Mouse (Mus musculus) gastrocnemius, adult 18-20 months (tissue): ENCODE data around the gene Pmpca. TPM values are rescaled to one million over a fixed set of nuclear protein-coding genes. Genes with fewer than 3 reads are reported as not detected.
"Not testable (repeated sequence)": the region's sequence is repeated elsewhere in the genome, so short reads cannot be mapped to it uniquely, and the experiment has no call there.

Source experiments
- DNase-seq: peaks from one replicate; pipeline ENCODE4 v3.0.0; 2021; ENCODE audit warnings: low spot score
- total RNA-seq, 2 experiments: library from RNA; stranded (reverse); gene quantifications; 2 replicates each; pipeline ENCODE4 v1.2.3; 2021

Gene Pmpca
- total RNA-seq, 2 experiments from 2014 or later, result 131 to 133 TPM

DNA sequence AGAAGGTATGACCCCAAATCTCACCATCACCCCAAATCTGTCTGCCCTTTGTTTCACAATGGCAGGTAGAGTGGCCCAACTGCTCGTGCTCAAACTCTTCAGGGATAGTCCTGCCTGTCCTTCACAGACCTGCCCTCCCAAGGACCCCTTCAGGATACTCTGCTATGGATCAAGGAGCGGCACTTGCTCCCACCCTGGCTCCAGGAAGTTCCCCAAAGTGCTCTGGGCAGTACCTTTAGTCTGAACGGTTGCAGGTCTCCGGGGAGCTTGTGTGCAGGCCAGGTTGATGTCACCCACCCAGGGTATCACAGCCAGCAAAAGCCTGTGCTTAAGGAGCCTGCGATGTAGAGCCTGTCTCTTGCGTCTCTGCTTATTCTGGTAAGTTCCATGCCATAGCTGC, 21.2 kb upstream of the Pmpca start:
- no peak for DNase-seq

DNA sequence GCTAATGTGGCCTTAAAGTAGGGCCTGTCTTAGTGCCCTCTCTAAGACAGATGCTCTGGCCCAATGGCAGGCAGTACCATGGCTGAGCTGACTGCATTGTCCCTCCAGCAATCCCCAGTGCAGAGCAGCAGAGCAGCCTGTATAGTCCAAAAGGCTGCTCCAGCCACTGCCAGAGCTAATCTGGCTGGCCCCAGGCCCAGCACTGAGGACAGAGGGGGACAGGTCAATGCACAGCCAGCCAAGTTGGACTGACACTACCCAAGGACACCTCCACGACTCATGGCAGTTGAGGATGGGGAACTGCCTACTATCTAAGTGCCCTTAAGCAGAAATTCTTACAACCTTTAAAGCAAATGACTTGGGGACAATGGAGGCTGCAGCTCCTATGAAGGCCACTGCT, 20.6 kb upstream of the Pmpca start:
- DNase-seq, result no peak

DNA sequence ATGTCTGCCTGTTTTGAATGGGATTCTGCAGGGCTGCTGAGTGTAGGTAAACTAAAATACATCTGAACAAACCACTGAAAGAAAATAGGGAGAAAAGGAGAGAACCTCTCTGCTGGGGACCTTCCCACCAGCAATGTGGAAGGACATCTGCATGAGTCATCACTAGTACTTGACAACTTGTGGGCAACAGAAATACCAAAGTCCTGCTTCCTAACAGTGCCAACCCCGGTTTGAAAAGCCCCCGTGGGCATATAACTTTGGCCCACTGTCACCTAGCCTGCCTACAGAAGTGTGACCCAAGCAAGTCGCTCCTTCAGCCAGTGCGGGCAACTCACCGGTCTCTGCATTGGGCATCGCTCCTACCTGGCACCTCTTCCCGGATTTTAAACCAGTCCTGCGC, 16.7 kb upstream of the Pmpca start:
- no peak for DNase-seq

DNA sequence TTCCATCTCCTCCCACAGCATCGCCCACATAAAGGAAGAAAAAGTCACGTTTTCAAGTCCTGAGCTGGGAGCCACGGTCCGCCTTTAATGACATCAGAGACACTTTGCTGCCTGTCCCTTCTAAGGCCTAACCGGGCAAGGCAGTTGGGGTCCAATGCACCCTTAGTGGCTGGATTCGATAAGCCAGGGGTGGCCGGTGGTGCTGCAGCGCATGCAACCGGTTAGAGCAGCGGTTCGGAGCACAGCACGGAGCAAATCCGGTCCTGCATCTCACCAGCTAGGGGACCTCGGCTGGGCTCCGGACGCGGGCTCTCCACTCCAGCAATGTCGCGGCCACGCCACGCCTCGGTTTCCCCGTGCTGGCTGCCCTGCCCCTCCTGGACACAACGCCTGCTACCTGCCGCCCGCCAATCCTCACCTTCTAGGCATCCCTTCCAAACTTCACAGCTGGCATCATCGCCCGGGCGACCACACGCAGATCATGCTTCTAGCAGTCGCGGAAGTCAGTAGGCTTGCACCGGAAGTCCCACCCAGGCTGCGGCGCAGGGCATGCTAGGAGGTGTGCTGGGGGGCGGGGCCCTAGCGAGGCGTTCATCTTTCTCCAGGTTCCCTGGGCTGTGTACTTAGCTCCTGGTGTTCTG, 8.9 kb upstream of the Pmpca start, which contains the start of gene Snapc4:
TSS of gene Snapc4 (minus strand) at position 523 of the 641 bp plus-strand sequence.
- DNase-seq, result peak; percentile 75

DNA sequence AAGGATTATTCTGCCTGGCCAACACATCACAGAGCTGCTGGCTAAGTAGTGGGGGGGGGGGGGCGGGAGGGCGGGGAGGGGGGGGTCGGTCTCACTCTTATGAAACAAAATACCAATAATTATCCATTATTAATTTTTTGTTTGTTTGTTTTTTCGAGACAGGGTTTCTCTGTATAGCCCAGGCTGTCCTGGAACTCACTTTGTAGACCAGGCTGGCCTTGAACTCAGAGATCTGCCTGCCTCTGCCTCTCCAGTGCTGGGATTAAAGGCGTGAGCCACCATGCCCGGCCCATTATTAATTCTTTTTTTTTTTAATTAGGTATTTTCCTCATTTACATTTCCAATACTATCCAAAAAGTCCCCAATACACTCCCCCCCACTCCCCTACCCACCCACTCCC, 8.3 kb upstream of the Pmpca start:
- DNase-seq, result not testable (repeated sequence)

DNA sequence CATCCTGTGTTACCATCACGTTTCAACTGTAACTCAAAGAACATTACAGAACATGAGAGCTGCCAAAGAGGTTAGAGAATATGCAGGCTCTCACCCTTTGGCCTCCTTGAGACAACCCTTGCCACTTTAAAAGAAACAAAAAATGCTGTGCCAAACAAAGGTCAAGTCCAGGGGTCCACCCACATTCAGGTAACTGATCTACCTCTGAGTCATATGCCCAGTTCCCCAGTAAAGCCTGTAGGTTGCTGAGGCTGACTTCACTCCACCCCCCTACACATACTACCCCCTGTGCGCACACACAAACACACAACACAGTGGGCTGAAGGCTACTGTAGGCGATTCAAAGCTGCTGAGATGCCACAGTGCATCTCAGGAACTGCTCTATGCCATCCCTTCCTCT, 1.4 kb upstream of the Pmpca start:
- DNase-seq, result no peak

DNA sequence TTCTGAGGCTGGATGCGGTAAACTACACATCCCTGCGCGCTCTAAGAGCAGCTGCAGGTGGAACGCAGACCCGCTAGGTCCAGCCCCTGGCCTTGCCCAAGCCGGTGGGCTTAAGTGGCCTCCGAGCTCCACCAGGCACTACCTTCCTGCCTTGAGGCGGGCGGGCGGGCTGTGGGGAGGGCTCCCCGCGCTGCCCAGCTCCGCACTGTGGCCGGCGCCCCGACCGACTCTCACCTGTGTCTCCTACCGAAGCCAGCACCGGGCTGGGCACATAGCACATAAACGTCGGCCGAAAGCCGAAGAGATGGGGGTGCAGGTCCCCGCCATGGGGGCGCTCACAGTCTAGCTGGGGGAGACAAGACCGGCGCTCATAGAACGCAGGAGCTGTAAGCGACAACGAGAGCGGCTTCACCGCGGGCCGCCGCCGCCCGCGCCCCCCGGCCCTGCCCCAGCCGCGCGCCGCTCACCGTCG, 421 bp upstream of the Pmpca start:
- no peak for DNase-seq

DNA sequence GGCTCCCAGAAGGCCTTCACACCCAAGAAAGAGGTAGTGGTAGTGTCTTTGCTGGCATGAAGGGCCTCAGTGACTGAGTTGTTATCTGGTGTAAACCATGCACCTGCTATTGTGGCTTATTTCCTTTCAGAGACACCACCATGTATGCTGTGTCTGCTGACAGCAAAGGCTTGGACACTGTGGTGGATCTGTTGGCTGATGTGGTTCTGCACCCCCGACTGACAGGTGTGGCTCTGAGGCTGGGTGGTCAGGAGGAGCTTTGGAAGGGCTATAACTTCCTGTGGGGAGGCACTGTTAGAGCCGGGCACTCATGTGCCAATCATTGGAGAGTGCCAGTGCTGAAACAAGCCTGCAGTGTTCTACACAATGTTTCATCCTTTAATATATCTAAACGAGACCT, 1.8 kb downstream of the Pmpca start:
- DNase-seq, result no peak

DNA sequence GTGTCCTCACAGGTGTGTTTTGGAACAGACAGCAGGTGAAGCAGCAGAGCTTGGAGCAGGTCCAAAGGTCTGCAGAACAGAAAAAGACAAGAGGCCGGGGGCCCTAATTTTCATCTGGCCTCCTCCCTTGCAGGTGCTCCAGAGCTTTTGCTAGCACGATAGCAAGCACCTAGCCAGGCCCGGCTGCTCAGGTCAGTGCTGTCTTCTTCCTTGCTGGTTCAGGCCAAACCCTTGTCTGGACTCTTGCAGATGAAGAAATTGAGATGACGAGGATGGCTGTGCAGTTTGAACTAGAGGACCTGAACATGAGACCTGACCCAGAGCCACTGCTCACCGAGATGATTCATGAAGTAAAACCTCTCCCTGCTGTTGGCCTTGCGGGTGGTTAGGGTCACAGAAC, 2.5 kb downstream of the Pmpca start:
- no peak for DNase-seq

DNA sequence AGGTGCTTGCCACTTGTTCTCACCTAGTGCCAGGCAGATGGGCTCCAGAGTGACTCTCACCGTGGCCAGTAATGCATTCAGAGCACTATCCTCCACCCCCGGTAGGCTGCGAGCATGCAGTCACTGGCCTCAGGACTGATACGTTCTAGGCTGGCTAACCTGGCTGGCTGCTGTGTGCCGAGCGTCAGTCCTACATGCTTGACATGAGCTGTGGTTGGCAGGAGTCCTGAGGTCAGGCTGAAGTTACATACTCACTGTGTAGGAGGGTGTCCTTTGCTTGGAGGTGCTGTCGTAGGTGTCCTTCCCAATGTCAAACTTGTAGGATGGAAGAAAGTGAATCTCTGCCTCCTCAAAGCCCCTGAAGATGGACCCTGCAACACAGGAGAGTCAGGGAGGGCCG, 9.8 kb downstream of the Pmpca start:
- no peak for DNase-seq

DNA sequence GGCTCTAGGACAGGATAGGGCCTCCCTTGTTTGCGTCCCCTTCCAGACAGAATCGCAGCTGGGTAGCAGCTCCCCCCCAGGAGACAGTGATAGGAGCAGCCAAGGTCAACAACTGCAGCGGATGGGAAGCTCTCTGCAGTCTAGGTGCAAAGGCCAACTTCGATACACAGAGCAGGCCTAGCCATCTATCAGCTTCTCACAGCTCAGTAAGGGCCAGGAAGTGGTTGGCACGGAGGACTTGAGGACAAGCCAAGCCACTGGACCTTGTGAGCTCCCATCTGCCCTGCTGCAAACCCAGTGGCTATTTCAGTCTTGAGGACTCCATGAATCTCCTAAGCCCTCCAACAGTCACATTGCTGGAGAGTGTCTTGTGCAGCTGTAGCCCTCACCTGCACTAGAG, 10.5 kb downstream of the Pmpca start:
- DNase-seq, result peak; percentile 47

DNA sequence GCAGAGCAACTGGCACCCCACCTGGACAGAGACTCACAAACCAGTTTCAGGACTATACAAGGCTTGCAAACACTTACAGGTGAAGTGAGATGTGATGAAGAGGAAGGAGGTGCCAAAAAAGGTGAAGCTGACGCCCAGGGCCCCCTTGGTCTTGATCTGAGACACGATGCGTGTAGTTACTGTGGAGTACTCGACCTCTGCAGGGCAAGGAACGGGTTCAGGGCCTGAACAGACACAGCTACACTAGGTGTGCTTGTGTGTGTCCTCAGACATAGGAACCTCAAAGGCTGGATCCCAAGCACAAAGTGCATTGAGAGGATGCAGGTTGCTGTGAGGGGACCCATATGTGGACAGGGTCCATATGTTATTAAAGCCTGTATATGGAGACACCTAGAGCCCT, 11.2 kb downstream of the Pmpca start:
- DNase-seq, result no peak

DNA sequence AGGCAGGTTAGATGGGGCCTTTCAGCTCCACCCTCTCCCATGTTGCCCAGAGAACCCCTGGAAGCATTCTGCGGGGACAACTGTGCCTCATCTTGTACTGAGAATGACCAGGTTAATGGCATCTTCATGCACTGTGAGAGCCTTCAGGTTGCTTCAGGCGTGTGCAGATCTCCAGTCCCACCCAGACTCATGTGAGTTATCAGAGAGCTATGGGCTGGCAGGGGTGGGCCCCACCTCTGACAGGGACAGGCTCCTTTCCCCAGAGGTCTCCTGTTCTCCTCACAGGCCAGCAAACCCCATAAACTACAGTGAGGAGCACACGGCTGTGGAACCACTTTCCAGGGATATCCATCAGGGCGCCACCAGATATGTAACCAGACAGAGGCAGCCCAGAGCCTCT, 11.9 kb downstream of the Pmpca start:
- DNase-seq, result no peak

DNA sequence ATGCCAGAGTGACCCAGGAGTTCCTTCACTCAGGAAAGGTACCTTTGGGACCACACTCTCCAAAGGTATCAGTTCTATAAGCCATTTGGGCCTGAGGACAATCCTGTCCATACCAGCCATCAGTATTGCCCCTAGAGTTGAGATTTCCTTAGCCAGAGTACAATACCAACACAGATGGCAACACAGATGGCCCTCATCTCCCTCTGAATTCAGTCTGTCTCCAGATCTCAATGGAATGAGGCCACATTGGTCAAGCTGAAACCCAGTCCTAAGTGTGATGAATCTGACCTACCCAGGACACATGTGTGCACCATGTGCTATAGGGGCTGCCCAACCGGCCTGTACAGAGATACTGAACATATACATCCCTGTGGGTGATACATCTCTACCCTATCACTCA, 13.1 kb downstream of the Pmpca start:
- DNase-seq, result no peak

DNA sequence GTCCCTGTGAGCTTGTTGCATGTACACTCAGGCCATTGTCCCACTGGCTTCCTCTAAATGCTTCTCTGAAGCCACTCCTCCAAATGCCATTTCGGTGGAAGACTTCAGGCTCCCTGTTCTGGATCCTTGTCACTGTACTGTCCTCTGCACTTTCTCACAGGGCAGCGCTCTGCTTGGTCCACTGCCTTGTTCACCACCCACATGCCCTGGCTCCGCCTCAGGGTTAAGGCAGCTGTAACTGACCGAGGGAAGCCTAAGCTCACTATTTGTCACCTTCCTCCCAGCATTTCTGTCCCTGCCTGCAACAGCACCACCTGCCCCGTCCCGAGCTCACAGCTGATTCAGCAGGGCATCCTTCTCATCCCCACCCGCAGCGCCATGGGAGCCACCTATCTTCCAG, 14.2 kb downstream of the Pmpca start:
- no peak for DNase-seq

DNA sequence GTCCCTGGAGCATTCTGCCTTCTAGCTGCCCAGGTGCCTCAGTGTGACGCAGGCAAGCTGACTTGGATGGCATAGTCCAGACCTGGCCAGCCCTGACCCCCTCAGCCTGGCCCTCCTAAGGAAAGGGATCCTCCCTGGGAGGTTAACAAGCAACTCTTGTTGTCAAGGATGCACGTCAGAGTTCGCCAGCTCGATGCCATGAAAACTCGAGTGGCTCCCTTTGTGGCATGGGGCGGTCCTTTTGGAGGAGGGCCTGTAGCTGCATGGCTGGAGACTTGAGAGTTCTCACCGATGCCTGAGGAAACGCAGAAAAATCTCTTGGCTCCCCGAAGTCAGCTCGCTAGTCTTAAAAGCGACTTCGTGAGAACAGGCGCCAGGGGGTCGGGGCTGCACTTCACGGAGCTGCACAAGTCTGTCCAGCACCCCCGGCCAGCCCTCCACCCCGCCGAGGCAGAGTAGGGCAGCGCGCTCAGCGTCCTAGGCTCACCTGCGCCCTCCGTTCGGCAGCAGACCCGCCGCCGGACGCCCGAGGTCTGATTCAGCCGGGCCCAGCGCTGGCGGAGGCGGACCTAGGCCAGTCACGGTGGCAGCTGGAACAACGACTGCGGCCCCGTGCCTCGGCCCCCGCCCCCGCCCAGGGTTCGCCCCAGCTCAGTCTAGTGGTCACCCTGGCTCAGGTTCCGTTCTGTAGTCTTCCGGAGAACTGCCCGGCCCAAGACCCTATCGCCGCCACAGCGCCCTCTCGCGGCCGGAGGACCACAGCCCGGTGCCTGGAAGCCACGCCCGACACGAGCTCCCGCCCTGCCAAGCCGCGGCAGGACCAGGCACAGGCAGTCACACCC, 19.6 kb downstream of the Pmpca start, which contains the start of gene Inpp5e:
TSS of gene Inpp5e (minus strand) at position 689 of the 842 bp plus-strand sequence.
- peak; percentile 98 for DNase-seq

DNA sequence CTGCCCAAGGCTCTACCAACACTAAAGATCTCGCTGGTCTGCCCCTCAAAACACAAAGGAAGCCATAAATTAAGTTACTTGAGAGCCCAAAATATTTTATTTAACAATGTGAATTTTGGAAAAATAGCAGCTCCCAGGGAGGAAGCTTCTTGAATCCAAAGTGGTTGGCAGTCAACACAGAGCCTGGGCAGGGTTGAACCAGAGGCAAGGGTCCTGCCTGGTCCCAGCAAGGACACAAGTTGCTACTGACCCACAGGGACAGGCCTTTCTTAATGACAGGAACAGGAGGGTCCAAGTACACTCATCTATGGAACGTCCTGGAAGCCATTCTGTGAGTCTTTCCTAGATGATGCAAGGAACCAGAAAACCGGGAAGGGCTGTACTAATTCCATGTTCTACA, 20.2 kb downstream of the Pmpca start:
- DNase-seq, result no peak

DNA sequence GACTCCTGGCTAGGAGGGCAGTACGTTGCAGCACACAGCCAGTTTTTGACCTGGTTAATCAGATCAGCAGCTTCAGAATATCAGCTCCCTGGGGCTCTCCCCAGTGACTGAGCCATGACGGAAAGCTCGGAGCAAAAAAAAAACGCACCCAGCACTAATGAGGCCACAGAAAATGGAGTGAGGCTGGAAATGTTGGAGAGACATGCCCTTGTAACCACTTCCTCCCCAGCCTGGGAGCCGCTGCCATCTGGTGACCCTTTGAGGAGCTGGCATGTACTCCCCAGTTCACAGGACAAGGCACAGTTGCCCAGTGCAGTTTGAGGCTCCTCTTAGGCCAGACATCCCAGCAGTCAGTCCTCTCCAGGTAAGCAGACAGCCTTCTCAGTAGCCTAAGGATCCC, 21.0 kb downstream of the Pmpca start:
- no peak for DNase-seq

DNA sequence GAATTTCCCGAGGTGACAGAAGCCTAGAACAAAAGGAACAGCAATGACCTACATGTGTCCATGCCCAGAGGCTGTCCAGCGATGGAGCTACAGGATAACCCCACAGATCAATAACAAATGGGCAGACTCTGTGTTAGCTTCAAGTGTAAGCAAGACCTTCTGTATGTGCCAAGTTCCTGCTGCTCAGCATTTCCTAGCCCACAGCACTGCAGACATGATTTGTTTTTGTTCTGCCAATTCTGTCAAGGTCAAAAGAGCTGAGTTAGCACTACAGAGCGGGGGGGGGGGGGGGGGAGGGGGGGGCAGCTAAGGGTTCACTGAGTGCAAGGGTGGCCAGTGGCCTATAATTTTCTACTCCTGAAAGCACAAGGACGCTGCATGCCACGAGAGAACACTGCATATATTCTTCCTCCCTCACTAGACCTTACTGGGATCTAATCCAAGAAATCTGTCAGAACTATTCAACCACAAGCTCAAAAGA, 21.8 kb downstream of the Pmpca start:
- DNase-seq, result no peak

DNA sequence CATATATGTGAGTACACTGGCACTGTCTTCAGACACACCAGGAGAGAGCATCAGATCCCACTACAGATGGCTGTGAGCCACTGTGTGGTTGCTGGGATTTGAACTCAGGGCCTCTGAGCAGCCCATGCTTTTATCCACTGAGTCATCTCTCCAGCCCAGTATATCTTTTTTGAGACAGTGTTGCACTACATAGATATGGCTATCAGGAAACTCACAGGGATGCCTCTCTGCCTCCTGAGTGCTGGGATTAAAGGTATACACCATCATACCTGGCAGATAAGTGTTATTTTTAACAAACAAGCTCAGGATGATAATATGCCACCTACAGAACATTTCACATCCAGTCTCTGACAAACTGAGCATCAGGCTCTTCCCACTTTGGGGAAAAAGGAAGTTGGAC, 27.9 kb downstream of the Pmpca start:
- no peak for DNase-seq

DNA sequence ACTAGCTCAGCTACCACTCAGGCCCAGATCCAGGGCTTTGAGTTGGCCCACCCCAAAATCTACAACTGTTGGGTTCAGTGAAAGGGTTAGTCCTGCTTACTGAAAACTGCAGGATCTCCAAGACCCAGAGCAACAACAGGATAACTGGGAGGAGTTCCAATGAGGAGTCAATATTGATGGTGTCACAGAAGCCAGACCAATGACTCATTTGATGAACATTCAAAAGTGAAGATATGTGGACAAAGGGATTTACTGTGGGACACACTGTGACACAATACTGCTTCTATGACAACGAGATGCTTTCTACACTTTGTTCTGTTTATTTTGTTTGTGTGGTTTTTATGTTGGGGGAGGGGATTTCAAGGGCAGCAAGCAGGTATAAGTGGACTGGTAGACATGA, 29.0 kb downstream of the Pmpca start:
- DNase-seq, result no peak

DNA sequence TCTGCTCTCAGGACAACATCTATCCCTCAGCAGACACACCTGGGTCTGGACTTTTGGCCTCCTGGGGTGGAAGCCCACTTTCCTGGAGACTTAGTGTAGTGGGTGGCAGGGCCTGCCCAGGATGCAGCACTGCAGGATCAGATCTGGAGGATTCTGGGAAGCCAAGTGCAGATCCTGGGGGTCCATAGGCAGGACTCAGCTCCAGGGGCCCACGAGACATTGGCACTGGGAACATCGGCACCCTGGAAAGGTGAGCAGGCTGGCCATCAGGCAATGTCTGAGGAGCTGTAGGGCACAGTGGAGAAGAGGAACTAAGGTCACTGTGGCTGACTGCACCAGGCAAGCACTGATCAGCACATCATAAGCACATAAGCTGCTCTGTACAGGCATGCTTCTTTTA, 32.8 kb downstream of the Pmpca start:
- no peak for DNase-seq

DNA sequence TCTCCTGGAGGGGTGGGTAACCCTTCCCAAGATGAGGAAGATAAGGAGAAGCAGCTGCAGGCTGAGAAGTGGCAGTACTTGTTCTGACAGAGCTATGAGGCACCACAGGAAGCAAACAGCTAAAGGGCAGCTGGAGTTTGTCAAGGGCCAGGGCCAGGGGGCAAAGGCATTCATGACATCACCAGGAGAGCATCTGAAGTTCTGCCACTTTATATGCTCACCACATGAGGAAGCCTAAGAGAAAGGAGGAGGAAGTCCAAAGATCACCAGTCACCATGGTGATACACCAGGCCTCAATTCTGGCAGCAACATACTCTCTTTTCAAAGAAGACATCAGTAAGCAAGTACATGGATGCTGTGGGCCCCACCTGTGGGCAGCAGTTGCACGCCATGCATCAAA, 33.9 kb downstream of the Pmpca start:
- no peak for DNase-seq
